Mouse (Mus musculus): ENCODE measurements around the gene Itpk1.

The Itpk1 gene

DNA sequence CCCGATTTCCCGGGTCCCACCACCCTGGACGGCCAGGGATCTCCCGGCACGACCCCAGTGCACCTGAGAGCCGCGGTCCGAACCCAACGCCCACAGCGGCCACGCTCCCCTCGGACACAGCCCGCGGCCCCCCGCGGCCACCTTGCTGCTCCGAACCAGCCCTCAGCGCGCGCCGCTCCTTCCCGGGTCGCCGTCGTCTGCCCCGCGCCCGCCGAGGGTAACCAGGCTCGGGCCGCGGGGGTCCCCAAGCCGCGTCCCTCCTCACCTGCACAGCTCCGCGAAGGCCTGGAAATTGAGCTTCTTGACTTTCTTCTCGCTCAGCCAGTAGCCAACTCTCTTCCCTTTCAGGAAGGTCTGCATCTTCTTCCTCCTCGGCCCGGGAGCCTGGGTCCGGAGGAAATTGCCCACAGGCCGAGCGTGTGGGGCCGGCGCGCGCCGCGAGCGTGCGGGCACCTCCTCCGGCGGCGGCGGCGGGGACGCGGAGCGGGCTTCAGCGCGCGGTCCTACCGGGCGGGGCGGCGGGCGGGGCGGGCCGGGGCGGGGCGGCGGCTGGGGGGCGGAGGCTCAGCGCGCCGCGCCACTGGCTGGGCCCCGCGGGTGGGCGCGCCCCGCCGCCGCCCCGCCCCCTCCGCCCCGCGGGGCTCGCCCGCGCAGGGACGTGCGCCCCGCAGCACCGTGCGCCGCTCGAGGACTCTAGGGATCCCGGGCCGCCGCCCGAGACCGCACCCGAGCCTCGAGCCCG, at the start of gene Itpk1:
Gene Itpk1, minus strand, starts transcription at position 474 of the 742 bp plus-strand sequence.
- DNase-seq (ENCODE audit: low spot score in 2 of 2): no peak

DNA sequence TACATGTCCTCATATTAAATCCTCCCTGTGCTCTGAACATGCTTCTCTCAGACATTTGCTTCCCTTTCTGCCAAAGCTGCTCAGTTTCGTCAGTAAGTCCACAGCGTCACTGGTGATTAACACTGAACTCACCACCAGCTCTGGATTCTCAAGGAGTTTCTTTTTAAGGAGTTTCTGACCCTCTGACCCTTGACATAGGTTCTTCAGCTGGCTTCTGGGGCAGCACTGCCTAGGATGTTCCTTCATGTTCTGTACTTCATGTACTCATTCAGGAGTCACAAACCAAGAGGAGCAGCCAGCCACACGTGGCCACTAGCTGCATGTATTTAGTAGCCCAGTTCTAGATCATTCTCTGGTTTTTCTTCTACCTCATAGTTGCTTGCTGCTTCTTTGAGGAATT, 43.5 kb upstream of the Itpk1 start:
- no peak for DNase-seq (ENCODE audit: low spot score in 2 of 2)

DNA sequence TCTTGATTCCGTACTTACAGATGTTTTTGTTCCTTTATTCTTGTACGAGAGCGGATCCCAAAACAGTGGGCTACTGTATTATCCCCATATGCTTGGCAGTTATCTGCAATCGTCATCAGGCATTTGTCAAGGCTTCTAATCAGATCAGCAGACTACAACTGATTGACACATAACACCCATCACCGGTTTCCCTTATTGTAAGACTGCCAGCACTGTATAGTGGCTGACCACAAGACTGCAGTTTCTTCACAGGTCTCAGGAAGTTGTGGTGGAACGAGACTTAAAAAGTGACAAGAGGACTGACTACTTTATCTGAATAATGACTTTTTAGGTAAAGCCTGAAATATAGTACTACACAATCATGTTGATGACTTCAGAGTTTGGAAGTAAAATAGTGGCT, 40.1 kb upstream of the Itpk1 start:
- DNase-seq (ENCODE audit: low spot score in 2 of 2): no peak

DNA sequence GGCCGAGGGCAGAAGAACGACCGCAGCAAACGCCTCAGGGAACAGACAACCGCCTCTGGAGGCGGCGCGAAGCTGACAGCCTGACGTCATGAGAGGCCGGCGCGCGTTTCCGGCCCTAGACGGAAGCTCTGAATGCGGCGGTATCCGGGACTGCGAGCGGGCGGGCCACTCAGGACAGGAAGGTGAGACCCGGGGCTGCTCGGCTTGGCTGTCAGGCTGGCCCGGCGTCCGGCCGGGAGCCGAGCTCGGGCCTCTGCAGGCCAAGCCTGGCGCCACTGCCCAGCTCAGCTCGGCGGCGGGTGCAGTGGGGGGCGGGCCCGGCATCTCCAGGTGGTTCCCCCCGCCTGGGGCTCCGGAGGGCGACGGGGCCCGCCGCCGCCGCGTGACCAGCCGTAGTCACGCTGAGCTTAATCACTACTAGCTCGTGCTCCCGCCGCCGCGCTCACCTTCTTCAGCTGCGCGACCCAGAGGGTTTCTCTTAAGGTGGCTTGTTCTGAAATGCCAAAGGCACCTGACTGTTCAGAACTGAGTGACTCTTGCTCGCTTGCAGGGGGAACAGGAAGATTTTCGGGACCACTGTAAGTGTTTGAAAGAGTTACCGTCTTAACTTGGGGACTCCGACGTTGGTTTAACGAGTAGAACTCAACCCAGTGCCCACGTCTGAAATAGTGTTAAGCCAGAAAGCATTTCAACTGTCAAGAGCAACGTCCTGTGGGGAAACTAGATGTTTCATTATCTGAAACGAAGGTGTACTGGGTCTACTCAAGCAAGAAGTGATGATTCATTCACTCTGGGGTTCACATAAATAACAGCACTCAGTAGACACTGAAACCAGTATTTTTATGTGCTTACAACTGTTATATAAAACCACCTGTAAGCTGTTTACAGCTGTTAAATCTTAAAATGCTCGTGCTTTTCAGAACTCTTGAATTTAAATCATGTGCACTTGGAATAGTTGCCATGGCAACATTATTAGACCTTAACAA, 39.2 kb upstream of the Itpk1 start, which contains the start of the genes Moap1 and Tmem251:
Gene Moap1, minus strand, starts transcription at position 73 of the 986 bp plus-strand sequence.
Gene Tmem251, plus strand, starts transcription at position 174 of the 986 bp plus-strand sequence.
- DNase-seq (ENCODE audit: low spot score in 2 of 2): peak; percentile 90 to 92

DNA sequence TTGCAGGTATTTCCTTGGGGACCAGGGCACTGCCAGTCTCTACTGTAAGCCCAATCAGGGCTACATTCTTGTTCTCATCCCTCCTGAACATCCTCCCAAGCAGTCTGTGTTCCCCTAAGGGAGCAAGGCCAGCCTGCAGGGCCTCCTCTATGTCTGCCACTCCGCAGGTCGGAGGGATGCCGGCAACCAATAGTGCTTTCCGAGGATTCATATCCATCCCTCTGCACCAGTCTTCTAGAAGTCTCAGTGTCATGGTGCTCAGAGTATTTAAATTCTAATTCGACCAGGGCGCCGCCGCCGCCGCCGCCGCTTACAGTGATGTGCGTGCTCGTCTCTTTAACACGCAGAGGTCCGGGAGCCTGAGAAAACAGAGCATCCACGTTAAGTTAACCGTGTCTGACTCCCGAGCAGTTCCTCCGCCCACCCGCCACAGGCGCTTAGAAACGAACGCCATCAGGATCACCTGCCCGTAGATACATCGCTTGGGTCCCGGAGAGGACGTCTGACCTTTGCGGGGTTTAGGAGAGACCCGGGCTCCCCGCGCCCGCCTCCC, 38.4 kb upstream of the Itpk1 start:
- no peak for DNase-seq (ENCODE audit: low spot score in 2 of 2)

DNA sequence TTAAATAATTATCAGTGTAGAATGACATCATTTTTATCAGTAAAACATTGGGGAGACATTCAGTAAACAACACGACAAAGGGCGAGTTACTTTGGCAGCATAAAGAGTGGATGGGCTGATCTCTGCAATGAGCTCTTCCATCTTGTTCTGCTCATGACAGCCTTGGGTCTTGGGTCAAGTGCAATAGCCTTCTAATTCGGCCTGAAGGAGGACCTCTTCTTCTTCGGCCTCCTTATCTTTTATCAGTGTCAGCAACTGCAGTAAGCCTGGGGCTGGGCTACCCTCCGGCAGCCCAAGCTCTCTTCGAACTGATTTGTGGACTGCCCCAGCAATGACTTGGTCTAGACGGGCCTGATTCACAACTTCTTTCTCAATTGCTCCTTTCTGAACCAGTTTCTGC, 37.3 kb upstream of the Itpk1 start:
- DNase-seq (ENCODE audit: low spot score in 2 of 2): no peak

DNA sequence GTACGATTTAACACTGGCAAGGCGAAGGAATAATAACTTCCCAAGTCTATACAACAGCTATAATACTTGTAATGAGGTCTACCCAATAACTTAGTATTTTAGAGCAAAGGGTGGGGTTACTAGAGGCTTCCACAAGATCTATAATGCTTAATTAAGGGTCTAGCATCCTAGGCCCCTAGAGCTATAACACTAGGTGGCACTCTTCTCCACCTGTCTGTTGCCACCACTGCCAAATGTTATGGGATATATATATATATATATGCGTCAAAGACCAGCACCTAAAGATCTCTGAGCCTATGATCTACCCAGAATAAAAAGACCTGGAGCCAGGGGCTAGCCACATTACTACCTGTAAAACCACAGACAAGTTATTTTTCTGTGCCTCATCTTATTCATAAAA, 35.6 kb upstream of the Itpk1 start:
- DNase-seq (ENCODE audit: low spot score in 2 of 2): no peak

DNA sequence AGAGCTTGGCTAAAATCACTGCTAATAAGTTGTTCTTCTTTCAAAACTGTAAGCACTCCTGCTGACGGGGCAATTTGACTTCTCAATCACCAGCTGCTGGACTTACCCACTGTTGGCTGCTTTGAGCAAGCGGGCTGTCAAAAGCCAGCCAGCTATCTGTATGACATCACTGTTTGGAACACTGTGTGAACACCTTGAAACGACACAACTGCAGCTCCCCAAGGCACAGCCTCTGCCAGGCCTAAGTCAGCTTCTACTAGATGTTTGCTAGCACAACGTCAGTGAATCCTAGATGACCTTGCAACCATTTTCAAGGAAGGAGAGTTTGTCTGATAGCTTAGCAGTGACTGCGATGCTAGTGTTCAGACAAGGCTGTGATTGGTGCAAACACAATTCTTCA, 34.4 kb upstream of the Itpk1 start:
- no peak for DNase-seq (ENCODE audit: low spot score in 2 of 2)

DNA sequence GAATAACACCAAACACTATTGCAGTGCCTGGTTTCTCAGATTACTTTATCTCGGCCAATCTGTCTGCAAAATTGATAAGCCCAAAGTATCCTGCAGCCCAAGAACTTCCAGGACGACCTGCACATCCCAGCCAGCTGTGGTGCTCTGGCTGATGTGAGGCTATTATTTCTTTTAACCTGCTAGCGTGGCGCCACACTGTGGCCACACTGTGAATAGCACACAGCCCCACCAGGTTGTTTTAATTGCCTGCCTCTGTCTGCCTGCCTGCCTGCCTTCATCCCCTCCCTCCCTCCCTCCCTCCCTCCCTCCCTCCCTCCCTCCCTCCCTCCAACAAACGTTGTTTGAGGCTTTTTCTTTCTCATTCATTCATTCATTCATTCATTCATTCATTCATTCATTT, 28.7 kb upstream of the Itpk1 start:
- DNase-seq (ENCODE audit: low spot score in 2 of 2): peak in 1 of 2 experiments; percentile 20

DNA sequence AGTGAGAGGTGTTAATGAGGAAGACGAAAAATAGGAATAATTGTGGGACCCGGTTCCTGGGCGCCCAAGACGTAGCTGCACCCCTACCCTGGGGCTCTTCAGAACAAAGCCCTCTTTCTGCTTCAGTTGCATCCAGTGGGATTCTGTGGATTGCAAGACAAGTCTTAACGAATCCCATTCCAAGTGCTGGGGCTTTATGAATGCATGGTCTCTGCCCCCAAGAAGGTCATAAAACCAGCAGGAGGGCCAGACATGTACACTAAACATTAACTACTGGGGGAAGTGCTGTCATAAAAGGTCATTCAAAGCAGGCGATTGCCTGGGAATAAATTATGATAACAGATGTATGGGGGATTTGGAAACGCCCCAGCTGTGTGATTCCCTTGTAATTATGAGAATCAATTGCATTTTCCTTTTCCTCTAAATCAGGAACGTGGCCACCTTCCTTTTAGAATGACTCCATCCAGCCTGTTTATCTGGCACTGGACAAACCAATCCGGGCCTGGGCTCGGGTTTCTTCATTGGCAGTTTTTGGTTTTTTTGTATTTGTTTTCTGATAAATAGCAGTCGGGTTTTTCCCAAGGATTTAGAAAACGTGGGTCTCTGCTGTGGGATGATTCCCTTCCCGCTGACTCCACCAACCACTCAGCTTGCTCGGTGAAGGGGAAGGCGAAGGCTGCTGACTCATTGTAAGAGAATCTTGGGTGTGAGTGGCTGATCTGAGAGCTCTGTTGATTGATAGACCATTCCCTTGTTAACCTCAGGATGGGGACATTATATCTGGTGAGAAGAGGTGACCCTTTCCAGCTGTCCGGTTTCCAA, 26.3 kb upstream of the Itpk1 start:
- DNase-seq (ENCODE audit: low spot score in 2 of 2): no peak

DNA sequence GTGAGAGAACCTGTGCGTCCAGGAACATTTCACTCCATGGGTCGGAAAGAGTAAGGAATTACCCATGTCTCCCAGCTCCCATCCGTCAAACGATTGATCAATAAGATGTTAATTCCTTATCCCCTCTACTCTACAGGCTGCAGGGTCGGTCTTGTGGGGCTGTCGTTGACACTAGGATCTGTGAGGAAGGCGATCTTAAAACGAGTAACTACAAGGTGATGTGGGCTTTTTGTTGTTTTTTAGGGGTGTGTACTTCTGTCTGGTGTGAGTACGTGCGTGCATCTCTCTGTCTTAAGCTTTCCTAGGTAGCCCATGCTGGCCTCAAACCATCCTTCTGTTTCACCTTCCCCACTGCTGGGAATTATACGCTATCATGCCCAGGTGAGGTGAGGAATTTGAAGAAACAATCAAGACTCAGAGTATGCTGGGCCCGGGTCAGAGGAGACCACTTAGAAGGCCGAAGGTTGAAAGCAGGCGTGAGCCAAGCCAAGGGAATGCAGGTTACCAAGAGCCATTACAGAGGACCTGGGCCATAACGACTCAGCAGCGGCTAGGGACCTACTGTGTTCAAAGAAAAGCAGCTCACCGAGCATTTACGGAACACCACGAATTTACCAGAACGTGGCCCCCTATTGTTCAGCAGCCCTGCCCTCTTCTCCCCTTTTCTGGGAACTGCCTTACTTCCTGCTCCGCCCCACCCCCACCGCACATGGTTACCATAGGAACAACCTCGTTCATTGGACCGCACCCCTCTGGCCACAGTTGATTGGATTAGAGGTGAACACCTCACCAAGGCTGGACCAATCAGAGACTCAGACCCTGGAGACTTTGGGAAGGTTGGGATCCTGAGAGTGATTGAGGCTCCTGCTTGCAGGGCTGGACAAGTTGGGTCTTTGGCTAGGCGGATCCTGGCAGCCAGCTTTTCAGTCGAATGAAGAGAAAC, 25.4 kb upstream of the Itpk1 start:
- no peak for DNase-seq (ENCODE audit: low spot score in 2 of 2)

DNA sequence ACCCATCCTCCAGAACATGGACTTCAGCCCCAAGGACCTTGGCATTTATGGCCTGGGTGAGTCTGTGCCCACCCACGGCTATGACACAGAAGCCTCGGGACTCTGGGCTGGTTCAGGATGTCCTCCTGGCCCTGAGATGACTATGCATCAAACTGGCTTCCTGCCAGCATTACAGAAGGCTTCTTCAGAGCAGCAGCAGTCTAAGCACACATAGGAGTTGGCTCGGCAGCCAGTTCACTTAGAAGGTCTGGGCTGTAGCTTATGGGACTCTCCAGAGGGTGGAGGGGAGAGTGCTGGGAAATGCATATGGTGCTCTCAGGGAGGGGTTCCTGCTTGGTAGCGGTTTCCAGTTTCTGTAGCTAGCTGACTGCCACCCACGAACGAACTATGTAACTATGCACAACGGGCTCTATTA, 21.0 kb upstream of the Itpk1 start:
- no peak for DNase-seq (ENCODE audit: low spot score in 2 of 2)

DNA sequence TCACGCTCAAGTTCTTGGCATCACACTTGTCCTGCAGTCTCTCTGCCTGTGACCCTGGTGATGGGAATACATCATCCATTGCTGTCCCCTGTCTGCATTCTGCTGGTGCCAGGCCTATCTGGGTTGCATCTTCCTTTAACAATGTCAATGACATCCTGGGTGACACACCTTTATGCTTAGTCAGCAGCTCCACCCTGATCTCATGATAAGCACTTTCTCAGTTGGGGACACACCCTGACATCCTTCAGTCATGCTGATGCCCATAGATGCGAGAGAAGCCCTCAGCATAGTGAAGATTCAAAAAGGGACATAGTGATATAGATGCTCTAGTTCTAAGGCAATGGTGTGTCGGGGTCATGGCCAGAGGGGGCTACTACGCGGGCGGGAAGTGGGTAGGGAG, 20.4 kb upstream of the Itpk1 start:
- DNase-seq (ENCODE audit: low spot score in 2 of 2): no peak

DNA sequence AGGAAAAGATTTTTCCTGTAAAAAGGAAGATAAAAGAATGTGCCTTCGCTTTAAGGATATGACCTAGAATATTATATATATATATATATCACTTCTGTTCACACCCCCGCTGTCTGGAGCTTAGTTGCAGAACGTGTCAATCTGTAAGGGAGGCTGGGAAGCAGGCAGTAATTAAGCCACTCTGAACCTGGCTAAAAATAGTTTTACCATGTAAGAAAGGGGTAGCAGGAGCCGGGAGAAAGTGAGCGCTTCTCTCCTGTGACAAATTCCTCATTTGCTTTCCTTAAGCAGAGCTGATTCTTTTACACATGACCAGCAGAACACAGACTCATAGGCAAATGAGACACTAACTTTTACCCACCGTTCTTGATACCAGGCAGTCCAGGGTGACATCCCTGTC, 19.1 kb upstream of the Itpk1 start:
- DNase-seq (ENCODE audit: low spot score in 2 of 2): no peak

DNA sequence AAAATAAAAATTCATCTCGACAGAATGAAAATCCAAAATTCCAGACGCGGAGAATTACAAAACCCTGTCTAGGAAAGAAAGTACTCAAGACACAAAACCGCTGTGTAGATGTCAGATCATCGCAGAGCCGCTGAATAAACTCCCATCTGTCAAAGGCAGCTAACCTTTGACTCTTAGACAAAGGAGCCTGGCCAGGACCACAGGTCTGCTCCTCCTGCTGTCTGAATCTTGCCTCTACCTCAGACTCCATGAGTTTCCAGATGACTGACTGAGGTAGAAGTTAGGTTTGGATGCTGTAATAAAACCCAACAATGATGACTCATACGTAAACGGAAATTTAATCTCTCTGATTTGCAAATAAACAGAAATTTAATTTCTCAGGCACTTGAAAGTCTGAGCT, 18.2 kb upstream of the Itpk1 start:
- DNase-seq (ENCODE audit: low spot score in 2 of 2): no peak

DNA sequence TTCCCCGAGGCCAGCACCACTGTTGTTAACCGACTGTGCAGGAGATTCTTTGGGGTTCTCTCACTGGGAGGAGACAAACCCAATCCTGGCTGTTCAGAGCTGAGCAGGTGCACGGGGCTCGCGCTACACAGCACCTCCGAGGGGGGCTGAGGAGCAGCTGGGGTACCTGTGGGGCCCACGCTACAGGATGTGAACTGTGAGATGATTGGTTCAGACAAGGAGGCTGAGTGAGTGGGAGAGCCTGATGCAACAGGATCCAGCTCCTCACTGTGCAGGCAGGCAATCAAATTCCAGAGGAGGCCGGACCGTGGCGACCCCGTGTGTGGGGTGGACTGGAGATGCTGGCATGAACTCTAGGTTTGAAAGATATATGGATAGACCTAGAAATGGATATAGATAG, 17.7 kb upstream of the Itpk1 start:
- DNase-seq (ENCODE audit: low spot score in 2 of 2): no peak

DNA sequence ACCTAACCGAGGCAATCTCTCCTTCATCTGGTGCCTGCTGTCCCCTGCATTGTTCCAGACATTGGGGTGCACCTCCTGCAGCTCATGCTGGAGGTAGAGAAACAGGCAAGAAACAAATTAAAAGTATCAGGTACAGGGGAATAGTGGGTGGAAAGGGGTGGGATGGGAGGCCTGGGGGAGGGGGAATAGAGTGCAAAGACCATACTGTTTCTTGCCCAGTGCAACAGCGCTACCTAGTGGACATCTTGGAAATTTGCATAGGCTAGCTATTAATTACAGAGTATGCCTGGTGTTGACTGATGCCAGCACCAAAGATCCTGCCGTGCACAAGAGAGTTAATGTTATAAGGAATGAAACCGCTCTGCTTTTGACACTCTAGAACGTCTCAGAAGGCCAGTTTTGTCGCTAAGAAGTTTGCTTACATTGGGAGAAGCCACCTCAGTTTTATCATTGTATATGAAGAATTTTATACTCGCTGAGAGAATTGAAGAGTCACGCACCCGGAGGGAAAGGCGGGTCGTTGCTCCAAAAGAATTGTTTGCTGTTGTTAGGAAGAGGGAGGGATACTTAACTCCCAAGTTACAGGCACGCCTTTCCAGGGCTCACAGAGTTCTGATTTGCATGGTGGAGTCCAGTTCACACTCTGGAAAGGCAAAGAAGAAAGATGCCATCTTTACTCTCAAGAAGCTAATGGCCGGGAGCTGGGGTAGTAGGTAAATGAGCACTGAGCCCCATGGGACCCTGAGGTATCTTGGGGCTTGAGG, 15.0 kb upstream of the Itpk1 start:
- DNase-seq (ENCODE audit: low spot score in 2 of 2): no peak

DNA sequence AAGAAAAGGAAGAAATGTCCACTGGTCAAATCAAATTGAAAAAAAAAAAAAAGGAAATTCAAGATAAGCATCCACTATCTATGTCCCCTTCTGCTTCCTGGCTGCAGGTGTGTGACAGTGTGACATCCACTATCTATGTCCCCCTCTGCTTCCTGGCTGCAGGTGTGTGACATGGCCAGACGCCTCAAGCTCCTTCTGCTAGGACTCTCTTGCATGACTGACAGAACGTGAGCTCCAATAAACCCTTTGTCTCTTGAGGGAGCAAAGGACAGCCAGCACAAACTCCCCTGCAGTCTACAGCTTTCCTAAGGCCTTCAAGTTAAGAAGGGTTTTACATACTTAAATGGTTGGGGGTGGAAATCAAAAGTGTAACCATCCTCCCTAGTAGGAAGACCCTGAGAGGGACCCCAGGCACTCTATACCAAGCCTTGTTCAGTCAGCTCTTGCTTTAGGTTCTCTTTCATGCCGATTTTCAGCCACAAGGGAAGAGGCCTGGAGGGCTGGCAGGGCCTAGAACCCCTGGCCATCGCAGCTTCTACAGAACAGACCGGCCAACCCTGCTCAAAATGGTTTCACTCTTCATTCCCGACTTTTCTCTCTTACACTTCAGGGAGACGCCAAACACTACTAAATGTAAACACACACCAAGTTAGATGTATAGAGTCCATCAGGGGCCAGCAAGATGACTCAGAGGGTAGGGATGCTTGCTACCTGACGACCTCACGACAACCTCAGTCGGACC, 10.1 kb upstream of the Itpk1 start:
- no peak for DNase-seq (ENCODE audit: low spot score in 2 of 2)

DNA sequence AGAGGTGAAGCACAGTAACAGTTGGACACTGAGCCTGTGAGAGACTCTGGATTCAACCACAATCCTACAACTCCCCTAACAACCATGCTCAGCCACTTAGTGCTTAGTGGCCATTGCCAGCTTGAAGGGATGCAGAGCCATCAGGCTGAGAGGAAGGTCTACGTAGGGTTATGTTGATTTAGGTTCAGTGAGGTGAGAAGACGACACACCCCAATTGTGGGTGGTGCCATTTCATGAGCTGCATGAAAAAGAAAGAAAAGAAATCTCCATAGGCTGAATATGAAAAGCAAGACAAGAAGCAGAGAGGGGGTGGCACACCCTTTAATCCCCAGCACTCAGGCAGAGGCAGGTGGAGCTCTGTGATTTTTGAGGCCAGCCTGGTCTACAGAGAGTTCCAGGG, 9.4 kb upstream of the Itpk1 start:
- no peak for DNase-seq (ENCODE audit: low spot score in 2 of 2)
